Mouse (Mus musculus): ENCODE results near the gene Hic1.

The Hic1 gene

GRCm38 (mm10) chr11:75167643-75168589, 1.4 kb downstream of the Hic1 start:
- DNase-seq (ENCODE audit: low read depth, low spot score): no peak

- no peak for DNase-seq (ENCODE audit: low read depth, low spot score)
Measured at GRCm38 (mm10) chr11:75166861-75167642, 2.3 kb downstream of the Hic1 start.

DNA sequence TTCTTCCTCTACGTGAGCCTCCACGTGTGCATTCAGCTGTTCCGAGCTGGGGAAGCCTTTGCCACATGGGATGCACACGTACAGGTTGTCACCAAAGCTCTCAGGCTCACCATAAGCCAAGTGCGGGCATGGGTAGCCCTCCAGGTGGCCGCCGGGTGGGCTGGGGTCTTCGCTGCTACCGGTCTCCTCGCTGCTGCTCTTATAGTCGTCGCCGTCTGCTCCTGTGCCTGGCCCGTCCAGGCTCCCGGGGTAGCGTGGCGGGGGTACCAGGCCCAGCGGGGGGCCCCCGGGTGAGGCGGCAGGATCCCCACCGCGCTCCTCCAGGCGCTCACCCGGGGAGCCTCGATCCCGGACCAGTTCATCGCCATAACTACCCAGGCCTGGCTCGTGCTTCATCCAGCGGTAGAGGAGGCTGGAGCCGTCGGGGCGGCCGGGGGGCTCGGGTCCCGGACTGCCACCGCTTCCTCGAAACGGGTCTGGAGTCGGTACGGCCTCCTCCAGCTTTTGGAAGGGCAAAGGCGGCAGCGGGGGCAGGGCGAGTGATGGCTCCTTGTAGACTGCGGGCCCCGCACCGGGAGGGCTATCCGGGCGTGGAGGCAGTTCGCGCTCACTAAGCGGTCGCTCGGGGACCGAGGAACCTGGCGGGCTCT, 3.0 kb downstream of the Hic1 start:
- no peak for DNase-seq (ENCODE audit: low read depth, low spot score)

DNA sequence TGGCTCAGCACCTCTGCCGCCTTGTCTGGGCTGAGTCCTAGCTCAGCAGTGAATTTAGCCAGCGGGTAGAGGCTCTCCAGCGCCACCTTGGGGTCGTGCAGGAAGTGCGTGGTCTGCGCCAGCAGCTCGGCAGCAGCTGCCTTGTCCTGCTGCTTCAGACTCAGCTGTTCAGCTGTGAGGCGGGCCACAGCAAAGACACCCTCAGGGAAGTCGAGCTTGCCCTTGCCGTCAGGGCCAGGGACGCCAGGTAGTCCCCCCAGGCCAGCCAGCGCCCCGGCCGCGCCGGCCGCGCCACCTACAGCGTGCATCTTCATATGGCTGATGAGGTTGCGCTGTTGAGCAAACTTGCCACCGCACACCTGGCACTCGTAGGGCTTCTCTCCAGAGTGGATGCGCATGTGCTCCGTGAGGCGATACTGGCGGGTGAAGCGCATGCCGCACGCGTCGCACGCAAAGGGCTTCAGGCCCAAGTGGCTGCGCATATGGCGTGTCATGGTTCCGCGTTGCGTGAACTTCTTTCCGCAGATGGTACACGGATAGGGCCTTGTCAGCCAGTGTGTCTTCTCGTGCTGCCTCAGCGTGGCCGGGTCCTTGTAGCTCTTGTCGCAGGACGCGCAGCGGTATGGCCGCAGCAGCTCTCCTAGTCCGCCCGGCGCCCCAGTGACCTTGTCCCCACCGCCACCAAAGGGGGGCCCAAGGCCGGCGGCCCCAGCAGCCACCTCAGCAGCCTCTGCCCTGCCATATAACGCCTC, 3.7 kb downstream of the Hic1 start:
- DNase-seq (ENCODE audit: low read depth, low spot score): no peak

DNA sequence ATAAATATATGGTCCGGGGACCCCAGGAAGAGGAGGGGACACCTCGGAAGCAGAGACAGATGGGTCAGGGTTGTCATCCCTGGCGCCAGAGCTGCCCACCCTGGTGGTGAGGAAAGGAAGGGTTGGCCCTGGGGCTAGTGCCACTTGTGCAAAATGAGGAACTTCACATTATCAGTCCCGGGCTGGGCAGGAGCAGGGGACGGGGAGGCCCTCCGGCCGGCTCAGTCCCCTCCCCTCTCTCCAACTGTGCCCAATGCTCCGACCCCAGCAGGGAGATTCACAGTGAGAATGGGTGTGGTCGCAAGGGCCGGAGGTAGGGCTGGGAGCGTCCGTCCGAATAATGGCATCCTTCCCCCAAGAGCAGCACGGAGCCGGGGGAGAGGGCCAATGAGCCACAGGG, 4.6 kb downstream of the Hic1 start:
- no peak for DNase-seq (ENCODE audit: low read depth, low spot score)

- no peak for DNase-seq (ENCODE audit: low read depth, low spot score)
Measured at GRCm38 (mm10) chr11:75164051-75164450, 5.3 kb downstream of the Hic1 start.

- no peak for DNase-seq (ENCODE audit: low read depth, low spot score)
Measured at GRCm38 (mm10) chr11:75163379-75163778, 5.9 kb downstream of the Hic1 start.

GRCm38 (mm10) chr11:75162591-75163080, 6.7 kb downstream of the Hic1 start:
- DNase-seq (ENCODE audit: low read depth, low spot score): no peak

DNA sequence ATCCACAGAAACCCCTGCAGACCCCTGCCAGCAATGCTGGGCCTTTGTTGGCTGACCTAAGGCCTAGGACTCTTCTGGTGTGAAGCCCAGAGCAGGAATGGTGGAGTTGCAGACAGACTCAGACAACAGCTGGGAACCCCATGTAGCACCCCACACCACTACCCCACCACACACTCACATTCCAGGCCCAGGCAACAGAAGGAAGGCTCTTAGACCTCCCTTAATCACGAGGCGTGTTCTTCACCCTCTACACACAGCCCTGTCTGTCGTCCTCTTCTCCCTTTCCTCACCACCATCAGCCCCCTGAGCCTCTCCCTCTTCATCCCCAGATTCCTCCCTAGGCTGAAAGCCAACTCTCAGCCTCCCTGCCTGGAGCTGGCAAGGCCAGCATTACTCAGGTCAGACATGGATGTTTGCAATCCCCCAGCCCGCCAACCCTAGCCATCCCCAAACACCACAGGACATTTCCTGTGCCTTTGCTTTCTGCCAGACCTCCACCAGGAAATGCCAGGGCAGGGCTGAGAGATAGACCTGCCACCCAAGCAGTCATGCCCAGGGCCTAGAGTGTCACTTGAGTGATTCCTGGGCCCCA, 7.8 kb downstream of the Hic1 start:
- no peak for DNase-seq (ENCODE audit: low read depth, low spot score)

DNA sequence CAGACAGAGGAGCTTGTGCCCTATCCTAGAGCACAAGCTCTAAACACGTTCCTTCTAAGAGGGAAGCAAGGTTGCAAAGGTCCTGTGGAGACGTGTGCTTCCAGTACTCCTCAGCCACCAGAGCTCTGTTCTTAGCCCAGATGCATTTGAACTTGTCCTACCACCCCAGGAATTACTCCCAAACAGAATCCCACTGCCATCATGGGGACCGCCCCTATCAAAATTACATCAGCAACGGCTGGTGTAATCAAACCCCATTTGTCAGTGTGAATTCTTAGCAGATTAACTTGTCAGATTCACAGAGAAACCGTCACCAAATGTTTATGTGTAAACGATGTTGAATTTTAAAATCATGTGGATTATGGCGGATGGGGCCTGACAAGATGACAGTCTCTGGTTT, 8.4 kb downstream of the Hic1 start:
- no peak for DNase-seq (ENCODE audit: low read depth, low spot score)

- DNase-seq (ENCODE audit: low read depth, low spot score): no peak
Measured at GRCm38 (mm10) chr11:75159564-75159963, 9.8 kb downstream of the Hic1 start.

GRCm38 (mm10) chr11:75158432-75158831, 10.9 kb downstream of the Hic1 start:
- no peak for DNase-seq (ENCODE audit: low read depth, low spot score)

- DNase-seq (ENCODE audit: low read depth, low spot score): no peak
Measured at GRCm38 (mm10) chr11:75157901-75158300, 11.4 kb downstream of the Hic1 start.

DNA sequence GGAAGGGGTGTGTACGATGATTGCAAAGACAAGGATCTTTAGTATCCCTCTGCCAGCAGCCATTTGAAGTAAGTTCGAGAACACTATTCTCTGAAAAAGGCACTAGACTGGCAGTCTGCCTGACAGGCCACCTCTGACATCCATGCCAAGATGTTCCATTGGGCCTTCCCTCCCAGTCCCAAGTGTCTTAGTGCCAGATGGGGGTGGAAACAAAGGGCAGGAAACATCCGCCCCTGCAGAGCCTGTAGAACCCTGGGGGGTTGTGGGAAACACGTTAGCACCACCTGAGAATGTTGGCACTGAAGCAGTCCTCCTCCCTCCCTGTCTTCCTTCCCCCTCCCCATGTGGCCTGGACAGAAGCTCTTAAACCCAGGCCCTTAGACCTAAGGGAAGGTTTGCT, 12.3 kb downstream of the Hic1 start:
- DNase-seq (ENCODE audit: low read depth, low spot score): peak; percentile 27

DNA sequence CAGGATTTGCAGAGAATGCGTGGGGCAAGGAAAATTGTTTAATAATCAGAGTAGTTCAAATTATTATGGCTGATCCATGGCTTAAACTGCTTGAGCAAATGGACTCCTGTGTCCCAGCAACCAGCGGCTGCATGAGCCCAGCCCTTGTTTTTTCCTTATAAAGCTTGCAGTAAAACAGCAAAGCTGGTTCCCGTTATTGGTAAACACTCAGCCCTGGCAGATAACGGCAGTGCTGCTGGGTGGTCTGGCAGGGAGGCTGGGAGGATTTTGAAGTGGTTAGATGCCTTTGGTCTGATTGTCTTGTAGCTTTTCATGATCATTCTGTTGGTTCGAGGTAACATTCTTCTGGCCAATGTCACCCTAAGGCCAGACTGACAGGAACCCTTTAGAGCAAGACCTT, 12.9 kb downstream of the Hic1 start:
- no peak for DNase-seq (ENCODE audit: low read depth, low spot score)

DNA sequence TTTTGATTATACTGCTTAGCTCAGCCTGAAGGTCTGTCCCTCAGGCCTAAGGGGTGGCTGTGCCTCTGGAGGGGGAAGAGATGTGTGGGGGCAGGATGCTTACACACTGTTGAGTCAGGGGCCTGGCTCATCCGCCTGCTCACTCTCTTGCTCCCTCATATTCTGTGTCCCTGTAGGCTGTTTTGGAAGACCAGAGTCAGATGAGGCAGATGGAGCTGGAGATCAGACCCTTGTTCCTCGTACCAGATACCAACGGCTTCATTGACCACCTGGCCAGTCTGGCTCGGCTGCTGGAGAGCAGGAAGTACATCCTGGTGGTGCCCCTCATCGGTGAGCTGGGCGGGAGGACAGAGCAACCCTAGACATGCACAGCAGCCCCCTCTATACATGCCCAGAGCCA, 13.3 kb downstream of the Hic1 start:
- DNase-seq (ENCODE audit: low read depth, low spot score): peak; percentile 25

- DNase-seq (ENCODE audit: low read depth, low spot score): no peak
Measured at GRCm38 (mm10) chr11:75154053-75154585, 15.2 kb downstream of the Hic1 start.

DNA sequence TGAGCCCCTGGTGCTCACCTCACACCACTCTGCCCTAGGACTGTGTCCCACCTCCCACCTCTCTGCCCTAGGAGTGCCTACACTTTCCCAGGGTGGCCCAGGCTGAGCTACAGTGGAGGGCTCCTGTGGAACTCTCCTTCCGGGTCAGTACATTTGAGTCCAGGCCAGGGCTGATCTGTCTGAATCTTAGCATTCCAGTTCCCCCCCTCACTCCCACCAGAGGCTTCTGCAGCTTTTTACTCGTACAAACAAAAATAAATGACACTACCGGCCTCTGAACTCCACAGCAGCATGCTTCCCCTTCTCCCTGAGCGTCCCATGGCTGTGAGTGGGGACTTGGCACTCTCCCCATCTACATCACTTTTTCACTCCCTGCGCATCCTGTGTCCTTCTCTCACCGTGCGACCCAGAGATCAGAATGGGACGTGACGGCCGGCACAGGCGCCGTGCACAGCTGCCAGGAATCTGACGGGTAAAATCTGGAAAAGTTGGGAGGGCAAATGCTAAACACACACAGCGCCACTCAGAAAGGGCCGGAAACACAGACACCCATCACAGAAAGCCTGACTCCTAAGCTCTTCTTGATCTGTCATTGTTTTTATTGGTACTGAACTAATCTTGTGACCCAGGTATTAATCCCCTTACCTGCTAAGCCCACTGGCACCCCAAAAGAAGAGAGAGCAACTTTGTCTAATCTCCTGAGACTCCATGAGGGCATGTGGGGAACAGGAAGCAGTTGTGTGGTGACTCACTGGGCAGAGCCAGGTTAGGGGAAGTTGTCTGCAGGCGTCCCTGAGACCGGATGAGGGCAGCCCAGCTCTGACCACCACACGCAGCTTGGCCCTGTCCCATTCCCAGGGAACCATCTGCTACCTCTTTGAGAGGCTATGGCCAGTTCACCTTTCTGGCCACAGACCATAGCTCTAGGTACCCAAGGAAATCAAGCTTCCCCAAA, 16.4 kb downstream of the Hic1 start:
- no peak for DNase-seq (ENCODE audit: low read depth, low spot score)

- DNase-seq (ENCODE audit: low read depth, low spot score): no peak
Measured at GRCm38 (mm10) chr11:75150346-75150745, 19.0 kb downstream of the Hic1 start.
